Mouse (Mus musculus) C2C12 (cell line): ENCODE data around the gene Ift27.

ENCODE experiments used
- CTCF ChIP-seq: IDR thresholded peaks from one replicate; pipeline ENCODE4 v1.5.1; 2011; ENCODE audit not compliant: control insufficient read depth, insufficient read depth, insufficient read length
- MYOG ChIP-seq: IDR thresholded peaks from one replicate; pipeline ENCODE4 v1.6.1; 2011; ENCODE audit not compliant: control insufficient read depth, insufficient read length; ENCODE audit errors: extremely low read depth
- USF1 ChIP-seq: IDR thresholded peaks from one replicate; pipeline ENCODE4 v1.6.1; 2011; ENCODE audit warnings: low read depth, mild to moderate bottlenecking, control low read depth, moderate library complexity

DNA sequence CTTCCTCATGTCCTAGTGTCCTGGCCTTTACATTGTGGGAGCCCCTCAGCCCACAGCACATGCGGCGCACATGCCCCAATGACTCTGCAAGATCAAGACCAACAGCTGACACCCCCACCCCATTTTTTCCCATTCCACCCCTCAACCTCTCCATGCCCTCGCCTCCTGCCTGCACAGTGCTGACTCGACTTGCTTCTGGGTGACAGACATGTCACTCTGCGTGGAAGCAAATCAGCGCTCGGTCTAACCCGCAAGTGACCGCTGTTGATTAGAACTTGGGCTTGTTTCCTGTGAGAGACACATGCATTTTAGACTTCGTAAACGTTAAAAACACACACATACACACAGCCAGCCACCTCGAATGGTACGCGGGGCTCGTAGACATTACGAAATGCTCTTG, 56.2 kb downstream of the Ift27 start:
- TF ChIP-seq CTCF (no peak), MYOG (no peak), USF1 (no peak)
